Mouse (Mus musculus) embryonic facial prominence, embryonic 12.5 days (tissue): ENCODE results near the gene Snx9. TPM values are rescaled to one million over a fixed set of nuclear protein-coding genes. Genes with fewer than 3 reads are reported as not detected.

ENCODE experiments used
- ATAC-seq: fragments of 200-750 bp; cut with Nextera tagmentation; 2 replicates; pipeline ENCODE4 v1.8.0; 2017; ENCODE audit not compliant: insufficient number of reproducible peaks, insufficient read depth, low FRiP score, low TSS enrichment
- H3K27ac ChIP-seq: fragments of 300-500 bp; sonication (generic); 2 replicates; pipeline ENCODE4 v1.5.1; 2016; ENCODE audit warnings: mild to moderate bottlenecking
- H3K27me3 ChIP-seq: fragments of 300-500 bp; sonication (generic); 2 replicates; pipeline ENCODE4 v1.6.1; 2016; ENCODE audit warnings: mild to moderate bottlenecking, moderate library complexity
- H3K36me3 ChIP-seq: fragments of 300-500 bp; sonication (generic); 2 replicates; pipeline ENCODE4 v1.6.1; 2016; ENCODE audit warnings: mild to moderate bottlenecking
- H3K4me1 ChIP-seq: fragments of 300-500 bp; sonication (generic); 2 replicates; pipeline ENCODE4 v1.6.1; 2016
- H3K4me2 ChIP-seq: fragments of 300-500 bp; sonication (generic); replicated peaks from 2 replicates; pipeline ENCODE4 v1.6.1; 2016; ENCODE audit warnings: mild to moderate bottlenecking, moderate library complexity
- H3K4me3 ChIP-seq: fragments of 300-500 bp; sonication (generic); 2 replicates; pipeline ENCODE4 v1.5.1; 2016; ENCODE audit warnings: mild to moderate bottlenecking
- H3K9ac ChIP-seq: fragments of 300-500 bp; sonication (generic); 2 replicates; pipeline ENCODE4 v1.6.1; 2016; ENCODE audit warnings: mild to moderate bottlenecking, moderate library complexity
- H3K9me3 ChIP-seq: fragments of 300-500 bp; sonication (generic); 2 replicates; pipeline ENCODE4 v1.6.1; 2016; ENCODE audit warnings: mild to moderate bottlenecking, moderate library complexity
- WGBS: fragments of 180-500 bp; shearing (Covaris S2); methylation state at CpG from one replicate; pipeline ENCODE4 v1.1.7; 2016; 5-methylcytosine and 5-hydroxymethylcytosine counted together
- polyA plus RNA-seq: library from polyadenylated mRNA; unstranded; fragments of >200 nt; fragmentation: Nextera tagmentation; extraction: Ambion mirVana; gene quantifications from 2 replicates; pipeline ENCODE4 v1.2.1, GENCODE M21; 2016

Gene Snx9
- polyA plus RNA-seq, 1 experiment from 2014 or later: 33.3 TPM

DNA sequence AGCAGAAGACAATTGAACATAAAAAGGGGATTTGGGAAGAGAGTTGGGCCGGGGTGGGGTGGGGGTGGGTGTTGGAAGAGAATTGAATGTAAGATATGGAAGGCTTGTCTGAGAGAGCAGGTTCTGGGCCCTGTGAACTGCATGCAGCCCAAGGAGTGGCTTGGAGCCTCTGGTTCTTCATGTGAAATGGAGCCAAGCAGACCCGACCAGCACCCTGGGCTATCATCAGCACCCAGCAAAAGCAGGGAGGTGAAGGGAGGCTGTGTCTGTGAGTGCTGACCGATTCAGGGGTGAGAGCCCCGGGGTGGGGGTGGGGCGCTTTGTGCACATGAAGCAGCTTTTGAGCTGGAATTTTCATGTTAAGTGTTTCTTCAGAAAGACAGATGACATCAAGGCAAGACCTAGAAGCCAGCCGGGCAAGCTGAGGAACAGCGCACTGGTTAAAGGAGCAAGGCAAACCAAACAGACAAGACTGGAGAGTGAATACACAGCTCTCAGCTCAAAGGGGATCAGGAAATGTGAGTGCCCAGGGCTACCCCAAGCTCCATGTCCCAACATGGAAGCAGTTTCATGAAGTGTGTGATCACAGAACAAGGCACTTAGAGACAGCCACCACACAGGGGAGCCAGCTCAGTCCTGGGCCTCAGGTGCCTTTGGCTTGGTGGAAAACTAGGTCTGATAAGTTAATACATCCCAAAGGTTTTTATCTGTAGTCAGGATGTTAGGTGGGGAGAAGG, 40.1 kb upstream of the Snx9 start:
- no peak overlapping the region for H3K4me2 ChIP-seq
- no peak overlapping the region for H3K9ac ChIP-seq
- ATAC-seq: no peak
- no peak overlapping the region for H3K4me3 ChIP-seq
- H3K27me3 ChIP-seq: no peaks in the 10 kb centered on the region
- 73% methylated on average over 7 of the region's 7 CpGs for WGBS
- no peak overlapping the region for H3K27ac ChIP-seq
- peaks cover 4% of the 10 kb centered on the region; the same call in 1 of the 2 replicates for H3K4me1 ChIP-seq
- no peaks in the 10 kb centered on the region for H3K36me3 ChIP-seq
- no peaks in the 10 kb centered on the region for H3K9me3 ChIP-seq

DNA sequence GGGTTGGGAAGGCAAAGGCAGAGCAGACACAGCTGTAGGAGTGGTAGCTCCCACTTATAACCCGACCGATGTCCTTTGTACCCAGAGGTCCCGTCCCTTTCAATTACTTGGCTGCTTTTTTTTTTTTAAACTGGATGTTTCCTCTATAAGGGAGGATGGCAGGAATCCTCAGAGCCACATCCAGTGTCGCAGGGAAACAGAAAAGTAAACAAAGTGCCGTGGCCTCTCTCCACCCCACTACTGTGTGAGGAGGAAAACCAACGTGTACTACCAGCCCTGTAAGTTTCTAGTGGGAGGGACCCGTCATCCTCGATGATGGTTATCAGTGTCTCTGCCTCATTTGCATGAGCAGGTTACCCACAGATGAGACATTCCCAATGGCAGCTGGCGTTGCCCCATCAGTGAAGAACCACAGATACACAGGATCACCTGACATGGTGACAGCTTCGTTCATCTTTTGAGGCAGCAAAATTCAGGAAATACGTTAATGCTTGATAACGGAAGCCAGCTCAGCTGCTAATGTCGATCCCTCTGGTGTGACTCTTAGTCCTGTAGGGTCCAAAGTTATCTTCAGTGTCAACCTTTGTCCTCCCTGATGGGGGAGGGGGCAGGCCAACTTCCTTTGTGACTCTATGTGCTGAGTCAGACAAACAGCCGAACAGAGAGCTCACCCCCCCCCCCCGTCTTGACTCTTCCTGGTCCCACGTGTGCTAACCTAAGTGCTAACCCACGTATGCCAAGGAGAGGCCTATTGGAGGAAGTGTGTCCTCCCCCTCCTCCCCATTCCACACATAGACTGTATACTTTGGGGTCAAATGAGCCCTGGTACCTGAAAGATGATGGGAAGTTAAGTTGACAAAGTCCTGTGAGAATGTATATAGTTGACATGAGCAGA, 39.1 kb upstream of the Snx9 start:
- Histone ChIP-seq H3K4me3 (no peak overlapping the region), H3K27ac (no peak overlapping the region), H3K9me3 (no peaks in the 10 kb centered on the region), H3K36me3 (no peaks in the 10 kb centered on the region), H3K4me2 (no peak overlapping the region), H3K9ac (no peak overlapping the region), H3K4me1 (peaks cover 4% of the 10 kb centered on the region; the same call in 1 of the 2 replicates), H3K27me3 (no peaks in the 10 kb centered on the region)
- no peak for ATAC-seq
- 74% methylated on average over 17 of the region's 17 CpGs for WGBS

DNA sequence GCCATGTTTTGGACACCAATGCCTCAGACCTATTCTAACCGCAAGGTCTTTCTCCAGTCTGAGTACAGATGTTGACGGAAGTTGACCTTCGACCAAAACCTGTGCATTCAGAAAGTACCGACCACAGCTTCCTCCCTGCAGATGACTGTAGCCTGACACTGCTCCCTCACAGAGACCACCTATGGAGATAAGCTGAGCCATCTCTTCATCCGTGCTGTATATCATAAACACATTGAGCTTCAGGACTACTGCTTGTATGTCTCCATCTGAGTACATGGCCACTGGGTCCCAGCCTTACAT, 38.5 kb upstream of the Snx9 start:
- no peak overlapping the region for H3K4me2 ChIP-seq
- no peak for ATAC-seq
- 82% methylated on average over 5 of the region's 5 CpGs for WGBS

DNA sequence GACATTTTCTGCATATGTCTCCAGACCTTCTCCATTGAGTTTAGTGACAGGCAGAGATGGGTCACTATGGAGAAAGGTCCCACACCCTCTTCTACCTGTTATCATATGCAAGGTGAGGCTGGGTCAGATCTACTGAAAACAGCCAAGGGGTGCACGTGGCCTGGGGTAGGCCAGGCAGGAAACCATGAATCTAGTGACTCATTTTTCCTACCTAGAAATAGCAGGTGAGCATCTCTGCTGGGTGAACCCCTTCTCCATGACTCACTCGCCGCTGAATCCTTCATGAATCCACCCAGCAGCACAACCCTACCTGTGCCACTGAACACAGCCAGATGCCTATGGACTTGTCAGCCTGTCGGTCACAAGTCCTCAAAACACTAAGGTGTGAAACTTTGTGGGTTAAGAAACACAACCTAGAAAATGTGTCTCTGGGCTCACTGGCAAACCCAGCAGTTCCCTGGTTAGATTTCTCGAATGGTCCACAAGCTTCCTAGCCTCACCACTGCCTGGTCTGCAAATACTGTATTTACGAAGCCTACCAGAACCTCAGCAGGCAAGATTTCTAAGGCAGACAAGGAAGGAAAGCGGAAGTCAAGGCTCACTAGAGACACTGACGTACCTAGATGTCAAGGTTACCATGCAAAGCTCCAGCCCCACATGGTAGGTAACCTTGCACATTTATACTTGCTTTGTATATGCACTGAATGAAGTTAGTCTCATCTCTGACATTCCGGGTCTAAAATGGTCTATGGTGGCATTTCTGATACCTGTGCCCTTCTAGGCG, 37.7 kb upstream of the Snx9 start:
- Histone ChIP-seq H3K4me3 (no peak overlapping the region), H3K27me3 (no peaks in the 10 kb centered on the region), H3K27ac (no peak overlapping the region), H3K9me3 (no peaks in the 10 kb centered on the region), H3K4me1 (peaks cover 4% of the 10 kb centered on the region; the same call in 1 of the 2 replicates), H3K36me3 (no peaks in the 10 kb centered on the region), H3K9ac (no peak overlapping the region), H3K4me2 (no peak overlapping the region)
- no peak for ATAC-seq
- 94% methylated on average over 10 of the region's 10 CpGs for WGBS

More for the DNA sequence above, 38.5 kb upstream of the Snx9 start:
- no peak overlapping the region for H3K9ac ChIP-seq
- H3K9me3 ChIP-seq: no peaks in the 10 kb centered on the region
- no peaks in the 10 kb centered on the region for H3K27me3 ChIP-seq
- no peaks in the 10 kb centered on the region for H3K36me3 ChIP-seq
- no peak overlapping the region for H3K4me3 ChIP-seq
- no peak overlapping the region for H3K27ac ChIP-seq
- peaks cover 4% of the 10 kb centered on the region; the same call in 1 of the 2 replicates for H3K4me1 ChIP-seq

DNA sequence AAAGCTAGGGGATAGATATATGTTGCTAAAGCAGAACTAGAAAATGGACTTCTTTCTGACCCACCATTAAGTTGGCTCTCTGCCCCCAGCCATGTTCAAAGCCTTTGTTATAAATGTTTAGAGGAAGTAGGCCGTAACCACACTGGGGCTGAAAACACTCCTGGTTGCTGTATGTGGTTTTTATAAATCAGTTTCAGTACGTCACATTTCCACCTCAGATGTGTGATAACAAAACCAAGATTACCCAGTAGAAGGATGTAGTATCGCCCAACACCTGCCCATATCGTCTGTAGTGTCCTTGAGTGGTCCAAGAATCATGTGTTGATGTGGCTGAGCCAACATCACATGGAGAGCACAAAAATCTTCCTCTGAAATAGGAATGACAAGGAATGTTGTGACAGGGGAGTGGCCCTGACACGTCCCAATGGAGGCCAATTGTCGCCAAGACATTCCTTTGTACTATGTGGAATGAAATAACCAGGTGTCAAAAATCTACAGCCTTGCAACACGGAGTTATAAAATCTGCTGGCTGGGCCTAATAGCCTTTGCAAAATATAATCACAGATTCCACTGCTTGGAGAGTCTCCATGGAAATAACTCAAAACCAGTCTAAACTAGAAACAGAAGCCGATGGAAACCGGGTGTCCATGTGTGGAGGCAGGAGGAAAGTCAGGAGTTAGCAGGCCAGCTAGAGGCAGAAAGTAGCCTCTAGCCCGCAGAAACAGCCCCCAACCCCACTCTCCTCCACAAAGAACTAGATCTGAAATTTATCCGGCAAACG, 36.6 kb upstream of the Snx9 start:
- H3K4me3 ChIP-seq: no peak overlapping the region
- H3K27me3 ChIP-seq: no peaks in the 10 kb centered on the region
- no peaks in the 10 kb centered on the region for H3K9me3 ChIP-seq
- no peaks in the 10 kb centered on the region for H3K36me3 ChIP-seq
- H3K9ac ChIP-seq: no peak overlapping the region
- H3K27ac ChIP-seq: peak overlapping the region; percentile 30; the same call in 1 of the 2 replicates
- WGBS: 55% methylated on average over 12 of the region's 12 CpGs
- no peak overlapping the region for H3K4me2 ChIP-seq
- H3K4me1 ChIP-seq: peaks cover 4% of the 10 kb centered on the region; the same call in 1 of the 2 replicates
- ATAC-seq: no peak

DNA sequence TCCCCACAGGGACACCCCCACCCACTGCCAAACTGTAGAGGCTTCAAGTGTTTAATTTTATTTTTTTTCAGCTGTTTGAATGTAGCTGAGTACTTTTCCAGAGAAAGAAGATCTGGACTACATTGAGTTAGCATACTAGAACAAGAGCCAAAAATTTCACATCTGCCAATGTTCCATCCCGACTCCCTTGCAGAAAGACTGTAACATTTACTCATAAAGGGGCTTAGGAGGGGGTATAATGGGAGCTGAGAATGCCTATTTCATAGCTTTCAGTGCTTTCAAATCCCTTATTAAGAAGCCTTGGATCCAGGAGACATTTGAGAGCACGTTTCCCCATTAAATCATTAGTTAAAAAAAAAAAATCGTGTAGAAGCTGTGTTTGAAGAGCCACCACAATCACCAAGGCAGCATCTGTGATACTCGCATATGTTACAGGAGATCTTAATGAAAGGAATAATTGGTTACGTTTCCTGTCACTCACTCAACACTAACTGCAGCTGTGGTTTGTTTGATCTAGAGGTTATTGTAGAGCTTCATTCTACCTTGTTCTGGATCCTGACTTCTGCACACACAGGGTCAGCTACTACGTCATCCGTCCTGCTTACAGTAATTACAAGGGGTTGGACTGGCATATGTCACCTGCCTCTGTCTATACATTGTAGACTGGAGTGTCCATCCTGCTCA, 35.8 kb upstream of the Snx9 start:
- no peaks in the 10 kb centered on the region for H3K27me3 ChIP-seq
- WGBS: 49% methylated on average over 7 of the region's 7 CpGs
- no peak overlapping the region for H3K4me2 ChIP-seq
- H3K9ac ChIP-seq: no peak overlapping the region
- no peaks in the 10 kb centered on the region for H3K9me3 ChIP-seq
- H3K36me3 ChIP-seq: no peaks in the 10 kb centered on the region
- H3K4me1 ChIP-seq: peaks cover 4% of the 10 kb centered on the region; the same call in 1 of the 2 replicates
- ATAC-seq: no peak
- no peak overlapping the region for H3K4me3 ChIP-seq
- H3K27ac ChIP-seq: 0 out of 2 replicates have a peak overlapping the region, but pooled peaks have one; percentile 30

DNA sequence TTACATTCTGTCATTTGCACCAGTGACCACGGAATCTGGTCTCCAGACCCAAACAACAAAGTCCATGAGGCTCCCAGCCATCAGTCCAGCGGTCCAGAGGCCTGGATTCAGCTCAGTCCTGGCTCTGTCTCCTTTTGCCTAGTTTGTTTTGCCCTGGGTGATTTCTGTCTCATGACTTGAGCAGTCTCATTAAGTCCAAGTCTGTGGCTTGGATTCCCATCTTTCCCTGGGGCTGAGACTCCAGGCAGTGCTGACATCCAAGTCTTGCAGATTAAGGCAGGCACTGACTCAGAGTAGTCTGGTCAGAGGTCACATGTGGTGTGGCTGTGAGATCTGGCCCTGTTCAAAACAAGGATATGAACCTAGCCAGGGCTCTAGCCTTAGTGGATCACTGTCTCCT, 35.2 kb upstream of the Snx9 start:
- H3K27ac ChIP-seq: 0 out of 2 replicates have a peak overlapping the region, but pooled peaks have one; percentile 12
- no peak for ATAC-seq
- no peaks in the 10 kb centered on the region for H3K27me3 ChIP-seq
- no peaks in the 10 kb centered on the region for H3K36me3 ChIP-seq
- H3K4me3 ChIP-seq: no peak overlapping the region
- no peaks in the 10 kb centered on the region for H3K9me3 ChIP-seq
- H3K4me2 ChIP-seq: no peak overlapping the region
- no peak overlapping the region for H3K9ac ChIP-seq
- WGBS: 80% methylated on average over 2 of the region's 2 CpGs
- peaks cover 4% of the 10 kb centered on the region; the same call in 1 of the 2 replicates for H3K4me1 ChIP-seq

DNA sequence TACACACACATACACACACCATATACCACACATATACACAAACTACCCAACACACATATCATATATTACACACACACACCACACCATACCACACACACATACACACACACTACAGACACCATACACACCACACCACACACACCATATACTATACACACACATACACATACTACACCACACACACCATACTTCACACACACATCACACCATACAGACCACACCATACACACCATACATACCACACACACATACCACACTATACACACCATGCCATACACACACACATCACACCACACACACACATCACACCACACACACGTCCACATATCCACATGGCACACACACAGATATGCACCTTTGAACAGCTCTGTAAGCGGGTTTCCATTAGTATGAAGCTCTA, 34.3 kb upstream of the Snx9 start:
- H3K9me3 ChIP-seq: no peaks in the 10 kb centered on the region
- WGBS: 83% methylated on average over 2 of the region's 2 CpGs
- ATAC-seq: peak; percentile 60; the same call in 1 of the 2 replicates
- no peak overlapping the region for H3K4me2 ChIP-seq
- no peaks in the 10 kb centered on the region for H3K27me3 ChIP-seq
- H3K27ac ChIP-seq: no peak overlapping the region
- H3K9ac ChIP-seq: no peak overlapping the region
- peaks cover 4% of the 10 kb centered on the region; the same call in 1 of the 2 replicates for H3K4me1 ChIP-seq
- no peaks in the 10 kb centered on the region for H3K36me3 ChIP-seq
- no peak overlapping the region for H3K4me3 ChIP-seq

DNA sequence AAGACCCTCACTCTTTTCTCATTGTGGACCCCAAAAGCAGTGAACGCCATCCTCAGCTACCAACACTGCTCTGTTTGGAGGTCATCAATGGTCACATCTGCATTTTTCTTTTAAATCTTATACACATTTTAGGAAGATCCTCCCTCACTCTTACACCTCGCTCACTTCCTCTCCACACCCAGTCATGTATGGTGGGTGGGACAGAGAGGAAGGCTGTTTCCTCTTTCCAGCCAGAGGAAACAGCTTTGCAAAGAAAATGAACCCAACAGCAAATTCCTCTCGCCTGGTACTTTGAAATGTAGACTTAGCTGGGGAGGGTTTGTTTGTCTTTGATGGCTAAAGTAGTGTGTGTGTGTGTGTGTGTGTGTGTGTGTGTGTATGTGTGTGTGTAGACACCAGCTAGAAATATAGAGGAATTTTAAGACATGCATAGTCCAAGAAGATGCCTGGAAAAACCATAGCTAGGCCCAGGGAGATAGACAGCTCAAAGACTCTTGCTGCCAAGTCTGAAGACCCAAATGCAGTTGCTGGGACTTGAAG, 33.2 kb upstream of the Snx9 start:
- H3K27me3 ChIP-seq: no peaks in the 10 kb centered on the region
- H3K36me3 ChIP-seq: no peaks in the 10 kb centered on the region
- H3K9ac ChIP-seq: no peak overlapping the region
- ATAC-seq: no peak
- no peak overlapping the region for H3K4me3 ChIP-seq
- WGBS: 68% methylated on average over 3 of the region's 3 CpGs
- H3K9me3 ChIP-seq: no peaks in the 10 kb centered on the region
- H3K4me2 ChIP-seq: no peak overlapping the region
- peaks cover 4% of the 10 kb centered on the region; the same call in 1 of the 2 replicates for H3K4me1 ChIP-seq
- H3K27ac ChIP-seq: no peak overlapping the region

DNA sequence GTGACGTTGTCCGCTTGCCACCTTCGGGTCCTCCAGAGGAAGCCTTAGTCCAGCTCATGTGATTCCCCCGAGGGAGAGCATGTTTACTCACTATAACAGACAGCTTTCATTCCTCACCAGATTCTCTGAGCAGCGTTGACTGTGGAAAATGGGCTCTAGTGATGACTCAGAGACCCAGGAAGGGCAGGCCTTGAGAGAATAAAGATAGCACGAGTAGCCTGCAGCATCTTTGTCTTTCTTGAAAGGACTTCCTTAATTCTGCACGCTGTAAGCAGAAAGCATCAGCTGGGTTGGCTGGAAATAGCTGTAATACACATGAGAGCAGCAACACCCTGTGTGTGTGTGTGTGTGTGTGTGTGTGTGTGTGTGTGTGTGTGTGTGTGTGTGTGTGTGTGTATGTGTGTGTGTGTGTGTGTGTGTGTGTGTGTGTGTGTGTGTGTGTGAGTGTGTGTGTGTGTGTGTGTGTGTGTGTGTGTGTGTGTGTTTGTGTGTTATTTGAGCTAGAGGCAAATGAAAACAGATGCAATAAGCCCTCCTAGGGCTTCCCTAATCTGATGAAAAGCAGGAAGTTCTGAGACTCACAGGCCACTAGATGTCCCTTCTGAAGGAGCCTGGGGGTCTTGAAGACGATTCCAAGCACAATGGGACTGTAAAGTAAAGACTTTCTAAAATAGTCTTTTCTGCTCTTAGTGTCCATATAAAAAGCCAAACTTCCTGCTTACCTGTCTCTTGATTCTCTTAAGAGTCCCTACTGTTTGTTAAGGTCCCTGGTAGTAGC, 27.1 kb upstream of the Snx9 start:
- 51% methylated on average over 8 of the region's 8 CpGs for WGBS
- Histone ChIP-seq H3K9ac (no peak overlapping the region), H3K27me3 (no peaks in the 10 kb centered on the region), H3K4me1 (peaks cover 7% of the 10 kb centered on the region), H3K36me3 (no peaks in the 10 kb centered on the region), H3K9me3 (no peaks in the 10 kb centered on the region), H3K27ac (no peak overlapping the region), H3K4me2 (no peak overlapping the region), H3K4me3 (no peak overlapping the region)
- no peak for ATAC-seq
